Mouse (Mus musculus) bone marrow macrophage, adult 2 months (primary cell): ENCODE measurements at regions not wholly inside any gene's neighbourhood (a gene's known extent, or its start where the extent isn't known, plus 50 kb on each side); places are given as distances from the start of the nearest gene placed in this dataset.

Experiments used
- H3K27ac ChIP-seq: 2 replicates; pipeline ENCODE4 v1.5.1; 2012; ENCODE audit warnings: low read depth, low read length; ENCODE audit not compliant: insufficient read depth
- H3K4me1 ChIP-seq: 2 replicates; pipeline ENCODE4 v1.6.1; 2012; ENCODE audit warnings: low read length; ENCODE audit not compliant: control insufficient read depth, insufficient read depth
- H3K4me3 ChIP-seq: 2 replicates; pipeline ENCODE4 v1.5.1; 2012; ENCODE audit warnings: mild to moderate bottlenecking, low read length, moderate library complexity; ENCODE audit not compliant: insufficient read depth
- CTCF ChIP-seq: IDR thresholded peaks from 2 replicates; pipeline ENCODE4 v1.5.1; 2012; ENCODE audit warnings: low read depth, mild to moderate bottlenecking, low read length, moderate library complexity
- POLR2A ChIP-seq: IDR thresholded peaks from 2 replicates; pipeline ENCODE4 v1.6.1; 2012; ENCODE audit warnings: mild to moderate bottlenecking, low read depth, low read length, borderline replicate concordance

DNA sequence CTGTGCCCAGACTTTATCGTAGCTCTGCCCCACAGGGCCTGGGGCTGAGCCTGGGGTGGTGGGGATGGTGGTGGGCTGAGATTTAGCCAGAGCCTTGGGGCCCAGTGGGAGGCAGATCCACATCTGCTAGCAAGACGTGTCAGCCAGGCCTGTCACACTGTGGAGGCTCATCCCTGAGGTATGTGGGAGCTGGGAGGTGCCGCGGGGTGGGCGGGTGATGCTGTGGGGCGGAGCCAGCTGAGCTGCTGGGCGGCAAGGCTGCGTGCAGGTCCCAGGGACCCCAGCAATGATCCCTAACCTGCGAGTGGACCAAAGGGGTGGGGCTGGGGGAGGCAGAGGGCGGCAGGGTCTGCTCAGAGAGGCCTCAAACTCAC lies 85.2 kb upstream of the Tmem189 start:
- peak overlapping the region; percentile 81 for H3K27ac ChIP-seq
- H3K4me1 ChIP-seq, result peaks cover 61% of the 10 kb centered on the region
- peak overlapping the region; percentile 43 for H3K4me3 ChIP-seq
- no peak for TF ChIP-seq CTCF
- no peak for TF ChIP-seq POLR2A

DNA sequence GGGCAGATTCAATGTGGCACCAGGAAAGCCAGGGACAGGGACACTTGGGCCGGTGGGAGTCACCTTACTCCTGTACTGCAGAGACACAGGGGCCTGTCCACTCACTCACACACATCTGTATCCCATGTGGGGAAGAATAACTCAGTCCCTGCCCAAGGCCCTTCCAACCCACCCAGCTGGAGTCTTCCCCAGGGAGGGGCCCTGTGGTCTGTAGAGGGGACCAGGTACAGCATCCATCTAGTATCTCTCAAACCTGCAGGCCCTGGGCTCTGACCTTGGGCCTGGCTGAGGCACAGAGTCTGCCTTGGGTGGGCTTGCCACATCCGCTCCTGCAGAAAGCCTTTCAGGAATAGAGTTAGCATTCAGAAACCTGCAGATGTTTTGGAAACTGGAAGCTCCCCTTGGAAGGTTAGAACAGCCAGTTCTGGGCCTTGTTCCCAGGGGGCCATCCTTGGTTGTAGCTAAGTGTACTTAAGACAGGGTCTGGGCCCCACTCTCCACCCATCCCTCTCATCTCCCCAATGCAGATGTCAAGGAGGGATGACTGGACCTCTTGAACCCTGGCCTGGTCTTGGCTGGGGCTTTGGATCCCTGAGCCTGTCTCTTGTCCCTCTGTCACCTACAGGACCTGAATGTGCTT lies 84.7 kb upstream of the Tmem189 start:
- TF ChIP-seq POLR2A, result no peak
- TF ChIP-seq CTCF, result no peak
- no peak overlapping the region for H3K4me3 ChIP-seq
- H3K4me1 ChIP-seq, result peaks cover 61% of the 10 kb centered on the region
- peak overlapping the region; percentile 81 for H3K27ac ChIP-seq

DNA sequence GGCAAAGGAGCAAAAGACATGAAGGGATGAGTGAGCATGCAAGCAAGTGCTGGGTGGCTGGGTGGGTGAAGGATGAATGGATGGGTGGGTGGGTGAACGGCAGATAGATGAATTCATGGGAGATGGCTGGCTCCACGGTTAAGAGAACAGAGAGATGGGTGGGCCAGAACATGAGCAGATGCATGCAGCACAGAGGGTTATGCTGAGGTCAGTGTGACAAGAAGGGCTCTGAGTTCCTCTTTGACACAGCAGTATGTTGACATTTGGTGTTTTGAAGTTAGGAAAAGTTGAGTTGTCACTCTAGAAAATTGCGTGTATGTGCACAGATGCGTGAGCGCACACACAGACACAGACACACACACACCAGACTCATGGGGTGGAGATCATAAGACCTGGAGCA lies 83.2 kb upstream of the Tmem189 start:
- Histone ChIP-seq H3K4me3 (no peak overlapping the region), H3K4me1 (peaks cover 50% of the 10 kb centered on the region), H3K27ac (peak overlapping the region; percentile 44)
- no peak for TF ChIP-seq POLR2A
- TF ChIP-seq CTCF, result no peak

DNA sequence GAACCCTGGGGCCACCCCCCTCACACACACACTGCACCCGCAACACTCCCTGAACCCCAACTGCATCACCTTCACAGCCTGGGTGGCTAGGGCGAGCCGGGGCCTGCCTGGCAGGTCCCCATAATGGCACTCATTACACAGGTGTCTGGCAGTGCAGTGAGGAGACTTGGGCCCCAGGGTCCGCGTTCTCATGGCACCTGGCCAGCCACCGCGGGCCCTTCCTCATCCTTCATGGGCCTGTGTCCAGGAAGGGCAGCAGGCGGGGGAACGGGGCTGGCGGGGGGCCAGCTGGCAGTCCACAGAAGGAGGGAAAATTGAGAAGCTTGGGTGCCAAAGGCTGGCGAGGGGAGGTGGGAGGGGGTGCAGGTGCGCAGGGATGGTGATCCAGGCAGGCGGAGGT lies 78.3 kb upstream of the Tmem189 start:
- Histone ChIP-seq H3K4me3 (no peak overlapping the region), H3K4me1 (peaks cover 40% of the 10 kb centered on the region), H3K27ac (no peak overlapping the region)
- TF ChIP-seq CTCF, result no peak
- no peak for TF ChIP-seq POLR2A

DNA sequence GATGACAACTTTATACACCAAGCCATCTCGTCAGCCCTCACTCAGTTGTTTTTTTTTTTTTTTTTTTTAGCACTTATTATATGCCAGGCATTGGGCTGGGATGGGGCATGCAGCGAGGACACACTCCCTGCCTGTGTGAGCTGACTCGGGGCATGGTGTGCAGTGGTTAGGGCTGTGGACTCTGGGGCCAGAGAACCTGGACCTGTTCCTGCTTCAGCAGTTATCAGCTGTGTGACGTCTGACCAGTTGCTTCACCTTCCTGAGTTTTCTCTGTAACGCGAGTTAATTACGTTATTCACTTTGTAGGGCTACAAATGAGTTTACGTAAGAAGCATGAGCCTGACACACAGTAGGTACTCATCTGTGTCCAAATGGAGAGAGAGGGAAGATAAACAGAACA lies 77.7 kb upstream of the Tmem189 start:
- H3K4me3 ChIP-seq, result no peak overlapping the region
- H3K27ac ChIP-seq, result no peak overlapping the region
- H3K4me1 ChIP-seq, result peaks cover 41% of the 10 kb centered on the region
- no peak for TF ChIP-seq CTCF

DNA sequence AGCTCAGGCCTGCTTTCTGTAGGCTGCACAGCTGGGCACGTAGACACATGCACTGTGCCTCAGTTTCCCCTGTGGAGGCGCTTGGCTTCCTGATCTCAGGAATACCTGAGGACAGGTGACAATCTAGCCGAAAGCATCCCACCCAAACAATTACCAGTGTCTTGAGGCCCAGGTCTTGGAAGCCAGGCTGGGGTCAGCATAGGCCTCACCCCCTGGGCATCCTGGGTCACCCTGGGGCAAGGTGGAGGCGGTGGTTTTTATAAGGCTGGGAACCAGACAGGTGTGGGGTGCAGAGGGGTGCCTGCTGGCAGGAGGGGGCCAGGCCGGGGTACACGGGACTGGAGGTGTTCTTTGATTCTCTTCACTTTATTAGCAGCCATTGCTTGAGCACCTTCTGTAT lies 76.2 kb upstream of the Tmem189 start:
- no peak overlapping the region for H3K4me3 ChIP-seq
- TF ChIP-seq POLR2A (no peak), CTCF (no peak)
- H3K4me1 ChIP-seq, result peaks cover 46% of the 10 kb centered on the region
- peak overlapping the region; percentile 84 for H3K27ac ChIP-seq

DNA sequence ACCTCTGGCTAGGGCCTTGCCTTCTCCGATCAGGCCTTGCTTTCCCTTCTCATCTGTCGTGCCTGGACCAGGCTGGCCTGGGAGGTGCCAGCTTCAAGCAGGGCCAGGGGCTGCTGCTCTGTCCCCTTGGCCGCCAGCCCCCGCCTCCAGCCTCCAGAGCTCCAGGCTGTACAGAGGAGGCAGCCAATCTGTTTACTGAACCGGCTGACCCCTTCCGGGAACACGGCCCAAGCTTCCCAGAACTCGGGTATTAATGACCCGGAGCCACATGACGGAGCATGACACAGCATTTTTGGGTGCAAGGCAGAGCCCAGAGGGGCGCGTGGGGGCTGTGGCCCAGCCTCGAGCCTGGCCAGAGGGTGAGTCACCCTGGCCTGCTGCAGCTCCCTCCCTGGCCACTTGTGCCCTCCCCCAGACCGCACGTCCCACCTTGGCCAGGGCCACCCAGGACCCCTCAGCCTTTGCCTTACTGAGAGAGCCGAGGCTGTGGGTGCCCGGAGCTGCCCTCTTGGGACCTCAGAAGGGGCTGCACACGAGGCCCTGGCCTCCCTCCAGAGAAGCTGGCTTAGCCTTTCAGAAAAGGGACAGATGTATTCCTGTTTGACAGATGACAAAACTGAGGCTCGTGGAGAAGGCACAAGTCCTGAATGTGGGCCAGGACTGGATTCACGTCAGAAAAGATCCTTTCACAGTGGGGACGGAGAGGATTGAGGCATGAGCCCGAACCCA lies 75.6 kb upstream of the Tmem189 start:
- Histone ChIP-seq H3K4me1 (peaks cover 52% of the 10 kb centered on the region), H3K27ac (peak overlapping the region; percentile 84), H3K4me3 (peak overlapping the region; percentile 28)
- TF ChIP-seq POLR2A, result no peak
- no peak for TF ChIP-seq CTCF

DNA sequence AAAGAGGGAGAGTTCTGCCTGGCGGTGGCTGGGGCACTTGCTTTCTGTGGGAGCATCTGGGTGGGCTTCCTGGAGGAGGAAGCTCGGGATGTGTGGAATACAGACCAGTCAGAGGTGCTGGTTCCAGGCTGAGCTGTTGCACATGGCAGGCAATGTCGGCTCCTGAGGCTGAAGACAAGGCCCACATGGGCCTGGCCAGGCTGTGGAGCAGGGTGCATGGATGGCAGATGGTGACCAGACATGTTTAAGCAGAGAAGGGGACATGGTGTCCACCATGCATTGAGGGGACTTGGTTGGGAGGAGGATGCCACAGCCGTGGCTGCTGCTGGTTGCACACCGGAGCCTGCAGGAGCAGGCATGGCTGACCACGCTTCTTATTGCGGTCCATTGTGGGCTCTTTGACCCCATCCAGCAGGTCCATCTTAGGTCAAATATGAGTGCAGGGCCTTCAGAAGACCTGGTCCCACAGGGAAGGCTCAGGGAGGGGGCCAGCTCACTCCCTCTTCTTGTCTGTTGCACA lies 74.3 kb upstream of the Tmem189 start:
- TF ChIP-seq CTCF, result no peak
- TF ChIP-seq POLR2A, result no peak
- peaks cover 61% of the 10 kb centered on the region for H3K4me1 ChIP-seq
- H3K27ac ChIP-seq, result peak overlapping the region; percentile 84; the same call in 1 of the 2 replicates
- H3K4me3 ChIP-seq, result no peak overlapping the region

DNA sequence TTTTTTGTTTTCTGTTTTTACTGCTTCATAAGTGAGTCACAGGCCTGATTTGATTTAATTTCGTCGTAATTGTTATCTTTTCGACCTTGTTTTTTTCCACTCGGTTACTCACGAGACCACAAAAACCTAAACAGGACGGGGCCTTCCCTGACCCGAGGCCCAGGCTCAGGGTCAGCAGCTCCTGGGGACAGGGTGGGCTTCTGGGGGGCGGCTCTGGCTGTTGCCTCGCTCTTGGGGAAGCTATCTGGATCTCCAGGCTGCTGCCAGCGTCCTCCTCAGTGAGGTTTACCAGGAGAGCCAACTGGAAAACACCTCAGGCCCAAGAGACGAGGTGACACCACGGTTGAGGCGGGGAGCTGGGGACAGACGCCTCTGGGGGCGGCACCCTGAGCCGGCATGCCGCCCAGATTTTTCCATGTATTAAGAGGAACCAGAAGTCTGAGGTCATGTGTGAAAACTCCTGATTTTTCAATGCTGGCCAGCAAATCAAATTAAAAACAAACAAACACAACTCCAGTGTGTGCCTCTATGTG lies 71.8 kb upstream of the Tmem189 start:
- H3K27ac ChIP-seq, result peak overlapping the region; percentile 99
- TF ChIP-seq CTCF, result no peak
- no peak for TF ChIP-seq POLR2A
- H3K4me1 ChIP-seq, result peaks cover 85% of the 10 kb centered on the region
- H3K4me3 ChIP-seq, result peak overlapping the region; percentile 26

DNA sequence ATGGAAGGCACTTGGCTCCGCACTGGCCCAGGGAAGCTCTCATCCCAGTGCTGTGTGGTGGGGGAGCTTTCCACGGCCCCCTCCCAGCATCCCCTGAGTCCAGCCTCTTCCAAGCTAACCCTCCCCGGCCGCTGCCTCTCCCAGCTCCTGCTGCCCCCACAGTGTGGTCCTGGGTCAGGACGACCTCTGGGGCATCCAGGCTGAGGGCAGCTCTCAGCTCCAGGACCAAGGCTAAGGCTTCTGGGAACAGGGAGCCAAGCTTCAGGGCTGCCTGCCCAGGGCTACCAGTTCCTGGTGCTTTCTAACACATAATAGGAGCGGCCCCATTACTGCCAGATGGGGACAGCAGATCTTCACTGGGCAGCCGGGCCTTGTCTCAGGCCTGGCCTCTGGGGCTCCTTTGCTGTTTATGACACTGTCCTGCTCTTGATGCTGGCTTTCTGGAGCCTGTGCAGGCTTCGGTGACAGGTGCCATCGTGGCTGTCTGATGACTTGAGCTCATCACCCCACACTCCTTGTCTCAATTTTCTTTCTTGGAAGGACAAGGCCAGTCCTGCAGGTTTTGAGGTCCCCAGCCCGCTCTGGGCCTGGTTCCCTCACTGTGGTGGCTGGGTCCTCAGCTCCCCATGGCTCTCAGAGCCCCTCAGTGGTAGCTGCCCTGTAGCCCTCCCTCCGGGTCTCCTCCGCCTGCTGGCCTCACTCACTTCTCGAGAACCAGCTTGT lies 71.2 kb upstream of the Tmem189 start:
- Histone ChIP-seq H3K27ac (peak overlapping the region; percentile 99), H3K4me3 (peak overlapping the region; percentile 26; the same call in 1 of the 2 replicates), H3K4me1 (peaks cover 88% of the 10 kb centered on the region)
- no peak for TF ChIP-seq CTCF
- TF ChIP-seq POLR2A, result no peak
